Mouse (Mus musculus) spleen, postnatal 4 days (tissue): ENCODE data around the gene Gm4491.

Source experiments
- DNase-seq, 2 experiments: peaks; one replicate each; pipeline ENCODE4 v3.0.0; 2022; ENCODE audit warnings: low spot score in 2 of 2

The Gm4491 gene

GRCm38 (mm10) chr14:57115823-57116544, at the start of gene Gm4491:
Gene Gm4491 (minus strand): TSS chr14:57115883.
- DNase-seq = no peak

- DNase-seq = no peak
Observed at GRCm38 (mm10) chr14:57161833-57162232, 46.1 kb upstream of the Gm4491 start.

- DNase-seq = no peak
Observed at GRCm38 (mm10) chr14:57161201-57161600, 45.5 kb upstream of the Gm4491 start.

GRCm38 (mm10) chr14:57154916-57155315, 39.2 kb upstream of the Gm4491 start:
- DNase-seq = no peak

GRCm38 (mm10) chr14:57145741-57146140, 30.1 kb upstream of the Gm4491 start:
- DNase-seq = no peak

GRCm38 (mm10) chr14:57135265-57135664, 19.6 kb upstream of the Gm4491 start:
- DNase-seq = no peak

GRCm38 (mm10) chr14:57133161-57133661, 17.5 kb upstream of the Gm4491 start, which contains the start of gene Gjb6:
Gene Gjb6 (minus strand): TSS chr14:57133611.
- no peak for DNase-seq

- DNase-seq = no peak
Observed at GRCm38 (mm10) chr14:57127383-57127782, 11.7 kb upstream of the Gm4491 start.

GRCm38 (mm10) chr14:57122295-57122694, 6.6 kb upstream of the Gm4491 start:
- no peak for DNase-seq

- DNase-seq = no peak
Observed at GRCm38 (mm10) chr14:57109194-57109593, 6.5 kb downstream of the Gm4491 start.

GRCm38 (mm10) chr14:57107916-57108315, 7.8 kb downstream of the Gm4491 start:
- no peak for DNase-seq

GRCm38 (mm10) chr14:57107091-57107490, 8.6 kb downstream of the Gm4491 start:
- no peak for DNase-seq

- DNase-seq = no peak
Observed at GRCm38 (mm10) chr14:57105721-57106120, 10.0 kb downstream of the Gm4491 start.

GRCm38 (mm10) chr14:57105111-57105510, 10.6 kb downstream of the Gm4491 start:
- DNase-seq = no peak

- peak in 1 of 2 experiments; percentile 68 for DNase-seq
Observed at GRCm38 (mm10) chr14:57104106-57105023, 11.3 kb downstream of the Gm4491 start, which contains the start of gene Gjb2. Gene Gjb2 (minus strand): TSS chr14:57104702.

GRCm38 (mm10) chr14:57103711-57104105, 12.0 kb downstream of the Gm4491 start:
- DNase-seq = no peak

- DNase-seq = no peak
Observed at GRCm38 (mm10) chr14:57103121-57103520, 12.6 kb downstream of the Gm4491 start.

- DNase-seq = no peak
Observed at GRCm38 (mm10) chr14:57101623-57102022, 14.1 kb downstream of the Gm4491 start.

GRCm38 (mm10) chr14:57095855-57096254, 19.8 kb downstream of the Gm4491 start:
- no peak for DNase-seq

GRCm38 (mm10) chr14:57093029-57093428, 22.7 kb downstream of the Gm4491 start:
- peak in 1 of 2 experiments; percentile 25 for DNase-seq

- DNase-seq = no peak
Observed at GRCm38 (mm10) chr14:57090001-57090400, 25.7 kb downstream of the Gm4491 start.

- no peak for DNase-seq
Observed at GRCm38 (mm10) chr14:57089107-57089506, 26.6 kb downstream of the Gm4491 start.
